Mouse (Mus musculus): ENCODE measurements around the gene Prmt8. TPM values are rescaled to one million over a fixed set of nuclear protein-coding genes. Genes with fewer than 3 reads are reported as not detected.

Prmt8 gene
- polyA plus RNA-seq, 1 experiment from 2014 or later, result 0.17 TPM

- H3K4me2 ChIP-seq (replicated peaks), result no peak overlapping the region
- H3K36me3 ChIP-seq, result no peaks in the 10 kb centered on the region
- ATAC-seq (ENCODE audit: low FRiP score, low read depth), result no peak
- no peak overlapping the region for H3K27ac ChIP-seq
- H3K4me1 ChIP-seq, result no peaks in the 10 kb centered on the region
- WGBS, result 69% methylated on average over 4 of the region's 4 CpGs
- no peaks in the 10 kb centered on the region for H3K27me3 ChIP-seq
- H3K9ac ChIP-seq, result no peak overlapping the region
- no peak overlapping the region for H3K4me3 ChIP-seq
- no peaks in the 10 kb centered on the region for H3K9me3 ChIP-seq
These were observed 84.3 kb downstream of the Prmt8 start for GRCm38 (mm10) chr6:127684981-127685380.

DNA sequence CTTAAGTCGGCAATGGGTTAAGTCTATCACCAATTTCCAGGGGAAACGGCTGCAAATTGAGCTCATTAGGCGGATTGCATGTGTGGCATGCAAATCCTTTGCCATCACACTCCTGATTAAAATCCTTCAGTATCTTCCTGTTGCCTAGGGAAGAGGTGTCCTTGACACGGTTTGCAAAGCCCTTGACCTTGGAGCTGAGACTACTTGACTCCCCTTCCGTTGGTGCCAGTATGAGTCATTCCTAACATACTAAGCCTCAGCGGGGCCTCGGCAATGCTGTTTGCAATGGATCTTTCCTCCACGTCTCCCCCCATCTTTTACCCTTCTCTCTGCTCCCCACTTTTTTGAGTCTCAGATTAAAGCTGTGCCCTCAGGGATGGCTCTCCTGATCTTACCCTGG is 85.7 kb downstream of the Prmt8 start:
- Histone ChIP-seq H3K4me1 (no peaks in the 10 kb centered on the region), H3K4me2 (replicated peaks) (no peak overlapping the region), H3K4me3 (no peak overlapping the region), H3K27ac (no peak overlapping the region), H3K9ac (no peak overlapping the region), H3K27me3 (no peaks in the 10 kb centered on the region), H3K9me3 (no peaks in the 10 kb centered on the region), H3K36me3 (no peaks in the 10 kb centered on the region)
- WGBS, result 68% methylated on average over 8 of the region's 8 CpGs
- no peak for ATAC-seq (ENCODE audit: low FRiP score, low read depth)

- H3K36me3 ChIP-seq, result no peaks in the 10 kb centered on the region
- H3K4me3 ChIP-seq, result no peak overlapping the region
- ATAC-seq (ENCODE audit: low FRiP score, low read depth), result no peak
- no peaks in the 10 kb centered on the region for H3K4me1 ChIP-seq
- H3K27me3 ChIP-seq, result no peaks in the 10 kb centered on the region
- WGBS, result 81% methylated on average over 7 of the region's 7 CpGs
- H3K9me3 ChIP-seq, result no peaks in the 10 kb centered on the region
- H3K9ac ChIP-seq, result no peak overlapping the region
- no peak overlapping the region for H3K27ac ChIP-seq
- H3K4me2 ChIP-seq (replicated peaks), result no peak overlapping the region
These were observed 88.5 kb downstream of the Prmt8 start for GRCm38 (mm10) chr6:127680784-127681183.

- Histone ChIP-seq H3K4me1 (no peaks in the 10 kb centered on the region), H3K9ac (no peak overlapping the region), H3K4me3 (no peak overlapping the region), H3K36me3 (no peaks in the 10 kb centered on the region), H3K9me3 (no peaks in the 10 kb centered on the region), H3K27me3 (no peaks in the 10 kb centered on the region), H3K4me2 (replicated peaks) (no peak overlapping the region), H3K27ac (no peak overlapping the region)
- no peak for ATAC-seq (ENCODE audit: low FRiP score, low read depth)
- WGBS, result 81% methylated on average over 3 of the region's 3 CpGs
These were observed 90.3 kb downstream of the Prmt8 start for GRCm38 (mm10) chr6:127678998-127679397.

DNA sequence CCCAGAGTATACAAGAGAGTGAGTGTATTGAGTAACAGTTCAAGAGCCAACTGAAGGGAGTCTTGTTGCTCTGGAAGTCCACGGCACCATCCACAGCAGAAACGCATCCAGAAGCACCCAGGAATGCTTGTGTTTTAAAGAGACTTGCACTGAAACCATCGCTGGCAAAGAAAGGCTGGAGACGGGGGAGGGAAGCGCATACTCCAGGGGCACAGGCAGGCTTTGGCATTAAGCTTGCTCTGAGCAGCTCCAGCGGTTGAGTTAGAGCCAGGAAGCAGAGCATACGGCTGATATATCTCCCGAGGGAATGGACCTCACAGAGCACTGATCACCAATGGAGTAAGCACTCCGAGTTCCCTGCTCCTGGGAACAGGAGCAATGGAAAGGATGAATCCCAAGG is 91.0 kb downstream of the Prmt8 start:
- Histone ChIP-seq H3K4me1 (no peaks in the 10 kb centered on the region), H3K27ac (no peak overlapping the region), H3K9ac (no peak overlapping the region), H3K27me3 (0 out of 2 replicates have a peak, but pooled peaks cover 3% of the 10 kb centered on the region), H3K9me3 (no peaks in the 10 kb centered on the region), H3K4me3 (no peak overlapping the region), H3K36me3 (no peaks in the 10 kb centered on the region), H3K4me2 (replicated peaks) (no peak overlapping the region)
- ATAC-seq (ENCODE audit: low FRiP score, low read depth), result no peak
- 66% methylated on average over 9 of the region's 9 CpGs for WGBS

- no peak for ATAC-seq (ENCODE audit: low FRiP score, low read depth)
- H3K36me3 ChIP-seq, result no peaks in the 10 kb centered on the region
- H3K9ac ChIP-seq, result no peak overlapping the region
- H3K4me2 ChIP-seq (replicated peaks), result no peak overlapping the region
- H3K4me3 ChIP-seq, result no peak overlapping the region
- WGBS, result 82% methylated on average over 11 of the region's 11 CpGs
- no peaks in the 10 kb centered on the region for H3K9me3 ChIP-seq
- no peaks in the 10 kb centered on the region for H3K4me1 ChIP-seq
- 0 out of 2 replicates have a peak, but pooled peaks cover 3% of the 10 kb centered on the region for H3K27me3 ChIP-seq
- no peak overlapping the region for H3K27ac ChIP-seq
These were observed 92.4 kb downstream of the Prmt8 start for GRCm38 (mm10) chr6:127676866-127677265.

DNA sequence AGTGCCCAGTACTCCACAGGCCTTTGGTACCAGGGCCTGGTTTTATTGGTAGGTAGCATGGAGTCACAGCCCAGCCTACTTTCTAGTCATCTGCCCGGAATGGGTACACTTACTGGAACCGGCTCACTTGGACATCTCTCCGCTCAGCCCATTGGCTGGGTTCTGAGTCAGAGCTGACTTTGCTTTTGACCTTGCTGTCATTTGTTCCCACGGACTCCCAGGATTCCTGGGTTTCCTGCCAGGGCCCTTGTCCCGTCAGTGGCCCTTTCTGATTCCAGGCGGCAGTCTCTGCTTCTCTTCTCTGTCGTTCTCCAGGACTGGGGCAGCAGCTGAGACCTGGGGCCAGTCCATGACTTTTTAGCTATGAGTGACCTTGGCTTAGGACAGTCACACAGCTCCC is 97.2 kb downstream of the Prmt8 start:
- 82% methylated on average over 7 of the region's 7 CpGs for WGBS
- no peaks in the 10 kb centered on the region for H3K36me3 ChIP-seq

GRCm38 (mm10) chr6:127670031-127670430 is 99.2 kb downstream of the Prmt8 start:
- no peak overlapping the region for H3K27ac ChIP-seq
- H3K36me3 ChIP-seq, result no peaks in the 10 kb centered on the region
- H3K4me2 ChIP-seq (replicated peaks), result no peak overlapping the region
- no peak overlapping the region for H3K9ac ChIP-seq
- H3K27me3 ChIP-seq, result peaks cover 13% of the 10 kb centered on the region; the same call in 1 of the 2 replicates
- no peaks in the 10 kb centered on the region for H3K4me1 ChIP-seq
- no peak overlapping the region for H3K4me3 ChIP-seq
- H3K9me3 ChIP-seq, result no peaks in the 10 kb centered on the region
- WGBS, result 95% methylated on average over 4 of the region's 4 CpGs
- ATAC-seq (ENCODE audit: low FRiP score, low read depth), result no peak

More for the DNA sequence above, 97.2 kb downstream of the Prmt8 start:
- no peak overlapping the region for H3K4me2 ChIP-seq (replicated peaks)
- H3K9me3 ChIP-seq, result no peaks in the 10 kb centered on the region
- H3K4me3 ChIP-seq, result no peak overlapping the region
- no peaks in the 10 kb centered on the region for H3K4me1 ChIP-seq
- ATAC-seq (ENCODE audit: low FRiP score, low read depth), result no peak
- H3K27ac ChIP-seq, result no peak overlapping the region
- peaks cover 10% of the 10 kb centered on the region; the same call in 1 of the 2 replicates for H3K27me3 ChIP-seq
- H3K9ac ChIP-seq, result no peak overlapping the region

DNA sequence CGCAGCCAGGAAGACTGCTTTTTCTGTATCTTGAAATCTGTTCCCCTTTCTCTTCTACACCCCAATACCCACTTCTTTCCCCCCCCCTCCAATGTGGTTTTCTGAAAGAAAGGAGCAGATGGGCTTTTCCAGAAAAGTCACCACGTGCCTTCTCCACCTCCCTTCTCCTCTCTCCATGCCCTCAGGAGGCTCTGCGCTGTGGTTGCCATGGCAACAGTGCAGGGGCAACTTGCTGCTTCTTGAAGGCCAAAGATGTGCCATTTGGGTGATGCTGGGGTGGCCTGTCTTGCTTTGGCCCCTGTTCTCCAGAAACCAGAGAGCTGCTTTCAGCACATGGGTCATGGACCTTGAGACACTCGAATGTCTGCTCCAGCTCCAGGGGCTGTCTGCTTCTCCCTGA is 100.0 kb downstream of the Prmt8 start:
- ATAC-seq (ENCODE audit: low FRiP score, low read depth), result no peak
- no peak overlapping the region for H3K4me2 ChIP-seq (replicated peaks)

DNA sequence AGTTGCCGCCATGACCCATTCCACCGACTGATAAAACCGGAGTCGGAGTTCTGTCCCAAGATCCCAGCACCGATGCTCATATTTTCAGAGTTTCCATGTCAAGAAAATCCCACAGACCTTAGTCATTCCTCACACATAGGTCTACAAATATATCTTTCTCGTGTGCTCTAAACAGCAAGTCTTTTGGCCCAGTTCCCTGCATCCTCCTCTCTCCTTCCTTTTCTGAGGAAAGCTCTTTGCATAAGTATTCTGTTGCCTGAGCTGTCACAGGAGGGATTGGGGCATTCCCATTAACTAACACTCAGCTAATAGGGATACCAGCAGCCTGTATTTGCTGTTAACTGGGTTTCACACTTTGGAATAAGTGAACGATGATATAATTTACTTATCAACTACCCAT is 106.0 kb downstream of the Prmt8 start:
- Histone ChIP-seq H3K27me3 (peaks cover 10% of the 10 kb centered on the region; the same call in 1 of the 2 replicates), H3K4me3 (no peak overlapping the region), H3K9ac (no peak overlapping the region), H3K4me1 (peaks cover 23% of the 10 kb centered on the region), H3K9me3 (no peaks in the 10 kb centered on the region), H3K27ac (no peak overlapping the region), H3K36me3 (no peaks in the 10 kb centered on the region), H3K4me2 (replicated peaks) (no peak overlapping the region)
- ATAC-seq (ENCODE audit: low FRiP score, low read depth), result no peak
- 74% methylated on average over 7 of the region's 7 CpGs for WGBS

More for the DNA sequence above, 100.0 kb downstream of the Prmt8 start:
- Histone ChIP-seq H3K27me3 (peaks cover 13% of the 10 kb centered on the region; the same call in 1 of the 2 replicates), H3K27ac (no peak overlapping the region), H3K36me3 (no peaks in the 10 kb centered on the region), H3K9ac (no peak overlapping the region), H3K4me1 (peaks cover 4% of the 10 kb centered on the region), H3K9me3 (no peaks in the 10 kb centered on the region), H3K4me3 (no peak overlapping the region)
- WGBS, result 76% methylated on average over 4 of the region's 4 CpGs

GRCm38 (mm10) chr6:127661717-127662292 is 107.5 kb downstream of the Prmt8 start:
- Histone ChIP-seq H3K9ac (no peak overlapping the region), H3K4me2 (replicated peaks) (no peak overlapping the region), H3K9me3 (no peaks in the 10 kb centered on the region), H3K27me3 (peaks cover 6% of the 10 kb centered on the region; the same call in 1 of the 2 replicates), H3K36me3 (no peaks in the 10 kb centered on the region), H3K4me3 (no peak overlapping the region), H3K27ac (no peak overlapping the region), H3K4me1 (peaks cover 23% of the 10 kb centered on the region)
- WGBS, result 77% methylated on average over 7 of the region's 7 CpGs
- ATAC-seq (ENCODE audit: low FRiP score, low read depth), result no peak

DNA sequence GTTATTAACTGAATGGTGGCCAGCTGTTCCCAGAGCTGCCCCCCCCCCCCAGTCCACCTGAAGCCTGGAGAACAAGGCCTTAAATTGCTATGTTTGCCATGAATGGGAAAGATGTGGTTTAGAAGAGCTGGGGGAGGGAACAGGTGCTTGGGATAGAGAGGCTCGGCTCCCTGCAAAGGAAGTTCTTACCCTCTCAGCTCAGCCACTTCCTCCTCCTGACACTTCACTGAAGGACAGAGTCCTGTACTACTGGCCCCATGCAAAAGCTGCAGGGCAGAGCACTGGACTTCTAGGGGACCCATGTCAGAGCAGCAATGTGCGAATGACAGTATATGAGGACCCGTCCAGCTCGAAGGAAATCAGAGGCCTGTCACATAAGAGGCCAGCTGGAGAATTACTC is 109.3 kb downstream of the Prmt8 start:
- no peak overlapping the region for H3K4me3 ChIP-seq
- H3K27ac ChIP-seq, result no peak overlapping the region
- WGBS, result 63% methylated on average over 4 of the region's 4 CpGs
- no peaks in the 10 kb centered on the region for H3K36me3 ChIP-seq
- ATAC-seq (ENCODE audit: low FRiP score, low read depth), result no peak; the same call in 1 of the 2 replicates
- H3K9ac ChIP-seq, result no peak overlapping the region
- H3K27me3 ChIP-seq, result 0 out of 2 replicates have a peak, but pooled peaks cover 5% of the 10 kb centered on the region
- no peak overlapping the region for H3K4me2 ChIP-seq (replicated peaks)
- H3K4me1 ChIP-seq, result peaks cover 23% of the 10 kb centered on the region
- no peaks in the 10 kb centered on the region for H3K9me3 ChIP-seq

- H3K4me3 ChIP-seq, result no peak overlapping the region
These were observed 109.8 kb downstream of the Prmt8 start for GRCm38 (mm10) chr6:127659472-127659871.

More at GRCm38 (mm10) chr6:127659472-127659871, 109.8 kb downstream of the Prmt8 start:
- no peak for ATAC-seq (ENCODE audit: low FRiP score, low read depth)
- H3K9me3 ChIP-seq, result no peaks in the 10 kb centered on the region
- H3K4me1 ChIP-seq, result peaks cover 21% of the 10 kb centered on the region
- H3K36me3 ChIP-seq, result no peaks in the 10 kb centered on the region
- H3K27me3 ChIP-seq, result 0 out of 2 replicates have a peak, but pooled peaks cover 5% of the 10 kb centered on the region
- H3K9ac ChIP-seq, result no peak overlapping the region
- WGBS, result 52% methylated on average over 5 of the region's 5 CpGs
- H3K27ac ChIP-seq, result no peak overlapping the region
- no peak overlapping the region for H3K4me2 ChIP-seq (replicated peaks)
